Mouse (Mus musculus) megakaryocyte, embryonic 14.5 days (primary cell): ENCODE results near the gene Slc25a17.

ENCODE experiments used
- FLI1 ChIP-seq: IDR thresholded peaks from 2 replicates; pipeline ENCODE4 v1.6.1; 2012; ENCODE audit warnings: low read length, inconsistent platforms, mixed read lengths
- GATA1 ChIP-seq: IDR thresholded peaks from 3 replicates; pipeline ENCODE4 v1.6.1; 2012; ENCODE audit warnings: mixed read lengths, low read length, inconsistent platforms, borderline replicate concordance

DNA sequence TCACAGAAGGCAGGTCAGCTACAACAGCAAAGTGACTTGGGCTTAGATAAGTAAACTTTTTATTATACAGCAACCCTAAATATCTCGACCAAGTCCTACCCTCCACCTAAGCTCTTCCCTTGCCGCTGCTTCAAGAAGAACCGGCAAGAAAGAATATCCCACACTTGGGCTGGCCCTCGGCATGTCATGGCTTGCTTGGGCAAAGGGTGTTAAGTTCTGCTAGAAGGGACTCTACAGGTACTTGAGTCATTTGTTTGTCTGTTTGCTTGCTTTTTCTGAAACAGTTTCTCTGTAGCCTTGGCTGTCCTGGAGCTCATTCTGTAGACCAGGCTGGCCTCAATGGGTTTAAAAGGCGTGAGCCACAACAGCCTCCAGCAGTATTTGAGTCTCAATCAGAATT, 3.7 kb downstream of the Slc25a17 start:
- TF ChIP-seq FLI1 (no peak), GATA1 (no peak)
